Mouse (Mus musculus) gastrocnemius, postnatal 14 days (tissue): Measurements from ENCODE around the gene Mrto4. TPM values are rescaled to one million over a fixed set of nuclear protein-coding genes. Genes with fewer than 3 reads are reported as not detected.

Experiments used
- DNase-seq: peaks from one replicate; pipeline ENCODE4 v3.0.0; 2021; ENCODE audit warnings: mixed read lengths
- intact Hi-C: fragments of 180-260 bp; cut with DNase I; formaldehyde crosslinking; loops from one replicate; pipeline ENCODE4 v1.15.1; 2025; ENCODE audit warnings: low total_unique reads
- total RNA-seq, 2 experiments: library from RNA; stranded (reverse); gene quantifications; 2 replicates each; pipeline ENCODE4 v1.2.3; 2021

Gene Mrto4
- total RNA-seq, 2 experiments from 2014 or later, result 32.3 to 43.5 TPM

DNA sequence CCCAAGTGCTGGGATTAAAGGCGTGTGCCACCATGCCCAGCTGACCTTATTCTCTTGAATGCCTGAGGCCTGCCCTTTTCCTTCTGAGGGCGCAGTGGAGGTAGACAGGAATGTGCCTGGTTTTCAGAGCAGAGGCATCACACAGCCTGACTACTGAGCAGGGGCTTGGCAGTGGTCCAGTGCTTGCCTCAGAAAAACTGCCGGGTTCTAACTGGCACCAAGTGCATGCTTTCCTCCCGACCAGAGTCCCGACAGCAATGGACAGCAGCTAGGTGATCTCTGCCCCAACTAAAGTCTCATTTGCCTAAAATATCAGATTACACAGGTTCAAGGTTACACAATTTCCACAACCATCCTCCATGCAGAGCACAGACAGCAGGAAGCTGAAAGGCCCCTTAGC is 8.7 kb downstream of the Mrto4 start:
- intact Hi-C loops, result no loop called here
- DNase-seq, result no peak

DNA sequence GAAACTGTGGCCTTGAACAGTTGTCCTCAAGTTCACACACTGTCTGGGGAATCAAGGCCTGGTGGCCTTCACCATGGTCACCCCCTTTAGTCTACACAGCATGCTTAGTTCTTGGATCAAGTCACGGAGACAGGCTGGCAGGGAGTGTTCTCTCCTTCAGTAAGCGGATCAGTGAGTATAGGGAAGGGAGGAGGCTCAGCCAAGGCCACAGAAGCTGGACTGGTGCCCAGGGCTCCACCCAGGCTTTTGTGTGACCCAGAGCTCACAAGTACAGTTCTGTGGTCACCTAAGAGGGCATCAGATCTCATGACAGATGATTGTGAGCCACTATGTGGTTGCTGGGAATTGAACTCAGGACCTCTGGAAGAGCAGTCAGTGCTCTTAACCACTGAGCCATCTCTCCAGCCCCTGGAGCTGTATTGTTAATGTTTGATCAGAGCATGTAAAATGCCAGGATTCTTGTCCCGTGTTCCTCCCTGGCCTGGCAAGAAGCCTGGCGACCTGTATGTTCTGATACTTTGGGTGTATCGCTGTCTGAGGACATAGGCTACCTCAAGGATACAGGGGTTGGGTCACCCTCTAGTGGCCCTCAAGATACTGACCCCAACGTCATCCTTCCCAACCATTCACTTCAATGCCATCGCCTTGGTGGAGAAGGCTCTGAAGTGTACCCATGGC is 10.7 kb downstream of the Mrto4 start:
- DNase-seq, result no peak
- intact Hi-C loops, result no loop called here

DNA sequence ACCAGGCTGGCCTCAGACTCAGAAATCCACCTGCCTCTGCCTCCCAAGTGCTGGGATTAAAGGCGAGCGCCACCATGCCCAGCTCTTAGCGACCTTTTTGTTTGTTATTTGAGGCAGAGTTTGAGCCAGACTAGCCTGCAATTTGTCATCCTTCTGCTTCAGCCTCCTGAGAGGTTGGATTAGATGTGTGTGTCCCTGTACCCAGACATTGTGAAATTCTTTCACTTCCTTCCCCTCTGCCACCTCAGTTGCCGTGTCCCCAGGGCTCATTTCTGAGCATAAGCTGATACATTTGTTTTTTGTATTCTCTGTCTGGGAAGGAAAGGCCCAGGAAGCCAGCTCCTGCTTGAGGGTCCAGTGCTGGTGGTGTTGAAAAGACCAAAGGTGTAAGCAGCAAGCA is 11.5 kb downstream of the Mrto4 start:
- no peak for DNase-seq
- intact Hi-C loops, result no loop called here

DNA sequence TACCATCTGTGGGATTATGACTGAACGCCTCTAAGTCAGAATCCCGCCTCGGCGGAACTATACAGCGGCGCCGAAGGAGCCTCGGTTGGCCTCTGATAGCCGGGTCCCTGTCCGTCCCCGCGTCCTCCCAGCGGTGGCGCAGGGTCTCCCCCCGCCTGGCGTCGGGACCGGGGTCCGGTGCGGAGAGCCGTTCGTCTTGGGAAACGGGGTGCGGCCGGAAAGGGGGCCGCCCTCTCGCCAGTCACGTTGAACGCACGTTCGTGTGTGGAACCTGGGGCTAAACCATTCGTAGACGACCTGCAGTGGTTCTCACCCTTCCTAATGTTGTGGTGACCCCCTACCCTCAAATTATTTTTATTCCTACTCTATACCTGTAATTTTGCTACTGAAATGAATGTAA is 14.2 kb downstream of the Mrto4 start:
- DNase-seq, result no peak
- intact Hi-C loops, result loop anchor here (10.0 kb wide), 1 partner anchor 253 kb away; no protein-coding TSS in a partner anchor

DNA sequence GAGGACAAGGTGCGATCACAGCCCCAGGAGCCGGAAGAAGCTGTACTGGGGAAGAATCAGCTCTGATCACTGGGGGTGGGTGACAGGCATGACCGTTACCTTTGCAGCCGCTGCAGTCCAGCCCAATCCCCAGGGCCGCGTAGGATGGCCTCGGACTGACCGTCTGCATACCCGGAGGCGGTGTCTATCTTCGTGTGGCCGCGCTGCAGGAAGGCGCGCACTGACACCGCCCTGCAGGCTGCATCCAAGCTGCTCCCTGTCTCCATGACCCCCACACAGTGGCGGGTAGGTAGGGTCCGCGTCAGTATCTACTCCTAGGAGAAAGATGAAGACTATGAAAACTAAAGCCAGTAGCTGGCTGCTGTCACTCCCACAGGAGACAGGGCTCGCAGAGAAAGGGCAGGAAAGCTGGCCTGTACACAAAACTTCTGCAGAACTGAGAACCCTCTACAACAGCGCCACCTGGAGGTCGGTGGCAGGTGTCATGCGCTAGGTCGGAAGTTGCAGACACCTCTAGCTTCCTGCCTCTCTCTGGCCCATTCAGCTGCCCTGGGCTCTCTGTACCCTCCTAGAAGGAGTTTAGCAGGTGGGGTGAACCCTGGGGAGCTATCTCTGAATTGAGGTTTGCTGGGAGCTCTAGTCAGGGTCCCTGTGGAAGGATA is 15.4 kb downstream of the Mrto4 start:
- peak; percentile 78 for DNase-seq
- intact Hi-C loops, result loop anchor here (10.0 kb wide), 1 partner anchor 252 kb away; no protein-coding TSS in a partner anchor

DNA sequence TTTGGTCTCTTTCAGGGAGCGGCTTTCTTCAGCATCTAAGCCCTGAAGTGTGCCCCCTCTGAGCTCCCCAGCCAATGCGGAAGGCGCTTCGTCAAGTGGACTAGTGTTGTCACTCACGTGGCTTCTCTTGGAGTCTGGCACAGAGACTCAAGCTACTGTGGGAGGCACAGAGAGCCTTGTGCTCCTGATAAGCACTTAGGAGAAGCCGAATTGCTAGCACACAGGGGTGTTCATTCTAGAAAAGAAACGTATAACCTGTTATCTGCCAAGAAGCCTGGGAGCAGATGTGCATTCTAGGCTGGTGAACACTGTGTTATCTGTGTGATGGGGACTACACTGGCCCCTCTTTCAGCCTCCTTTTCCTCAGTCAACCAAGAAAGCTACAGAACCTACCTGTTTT is 16.9 kb downstream of the Mrto4 start:
- DNase-seq, result no peak
- intact Hi-C loops, result loop anchor here (10.0 kb wide), 1 partner anchor 251 kb away; no protein-coding TSS in a partner anchor

DNA sequence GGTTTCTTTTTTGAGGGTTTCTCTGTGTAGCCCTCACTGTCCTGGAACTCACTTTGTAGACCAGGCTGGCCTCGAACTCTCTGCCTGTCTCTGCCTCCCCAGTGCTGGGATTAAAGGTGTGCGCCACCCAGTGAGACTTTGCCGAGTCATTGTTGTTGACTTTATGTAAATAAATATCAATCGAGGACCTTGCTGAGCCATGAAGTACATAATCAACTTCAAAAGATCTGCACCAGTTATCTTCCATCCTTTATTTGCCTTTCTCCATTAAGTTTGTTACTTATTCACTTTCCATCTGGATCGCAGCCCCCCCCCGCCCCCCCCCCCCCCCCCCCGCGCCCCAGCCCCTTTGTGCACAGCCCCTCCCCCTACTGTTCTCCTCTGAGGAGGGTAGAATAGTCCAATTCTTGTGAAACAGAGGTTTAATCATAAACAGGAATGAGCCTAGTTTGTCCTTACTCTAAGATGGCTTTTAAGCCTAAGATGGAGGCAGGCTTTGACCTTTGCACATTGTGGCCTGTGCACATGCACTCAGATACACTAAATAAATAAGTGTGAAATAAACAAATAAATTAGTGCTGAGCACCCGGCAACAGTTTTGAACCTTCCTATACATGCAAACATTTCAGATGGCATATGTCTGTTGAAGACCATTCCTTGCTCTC is 17.6 kb downstream of the Mrto4 start:
- intact Hi-C loops, result loop anchor here (10.0 kb wide), 1 partner anchor 250 kb away; no protein-coding TSS in a partner anchor

DNA sequence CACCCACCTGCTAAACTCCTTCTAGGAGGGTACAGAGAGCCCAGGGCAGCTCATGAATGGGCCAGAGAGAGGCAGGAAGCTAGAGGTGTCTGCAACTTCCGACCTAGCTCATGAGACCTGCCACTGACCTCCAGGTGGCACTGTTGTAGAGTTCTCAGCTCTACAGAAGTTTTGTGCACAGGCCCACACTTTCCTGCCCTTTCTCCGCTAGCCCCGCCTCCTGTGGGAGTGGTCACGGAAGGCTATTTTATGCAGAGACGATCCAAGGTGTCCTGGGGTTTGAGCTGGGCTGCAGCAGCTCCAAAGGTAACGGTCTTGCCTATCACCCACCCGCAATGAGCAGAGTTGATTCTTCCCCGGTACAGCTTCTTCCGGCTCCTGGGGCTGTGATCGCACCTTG is 21.8 kb downstream of the Mrto4 start:
- intact Hi-C loops, result loop anchor here (10.0 kb wide), 1 partner anchor 246 kb away; no protein-coding TSS in a partner anchor
- DNase-seq, result peak; percentile 70

More for the DNA sequence above, 17.6 kb downstream of the Mrto4 start:
- DNase-seq, result no peak

DNA sequence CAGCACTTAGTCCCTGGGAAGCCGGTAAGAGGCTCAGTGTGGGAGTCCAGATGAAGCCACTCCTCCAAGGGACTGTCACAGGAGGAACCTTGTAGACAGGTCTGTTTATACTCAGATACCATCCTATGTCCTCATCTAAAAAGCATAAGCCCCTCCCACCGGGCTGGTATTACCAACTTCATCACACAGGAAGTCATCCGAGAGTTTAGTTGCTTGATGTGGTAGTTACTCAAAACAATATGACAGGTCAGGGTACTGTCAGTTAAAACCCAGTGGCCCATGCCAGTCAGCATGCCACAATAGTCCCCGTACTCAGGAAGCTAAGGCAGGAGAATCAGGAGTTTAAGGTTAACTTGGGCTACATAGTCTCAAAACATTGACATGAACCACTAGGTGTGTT is 32.6 kb downstream of the Mrto4 start:
- no peak for DNase-seq
- intact Hi-C loops, result no loop called here

DNA sequence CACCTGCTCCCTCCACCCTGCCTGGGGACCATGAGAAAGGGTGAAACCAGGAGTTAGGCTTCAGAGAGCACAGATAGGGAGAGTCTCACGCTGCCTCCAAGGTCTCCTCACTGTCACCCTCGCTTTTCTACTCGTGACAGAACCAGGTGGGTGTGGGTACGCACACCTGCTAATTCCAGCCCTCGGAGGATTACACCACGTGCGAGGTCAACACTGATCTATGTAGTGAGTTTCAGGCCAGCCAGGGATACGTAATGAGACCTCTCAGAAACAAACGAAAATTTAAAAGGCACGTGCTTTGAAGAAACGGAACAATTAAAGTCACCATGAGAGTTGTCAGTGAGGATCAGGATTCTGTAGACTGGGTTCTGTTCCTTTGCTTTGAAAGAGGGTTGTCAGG is 33.9 kb downstream of the Mrto4 start:
- DNase-seq, result no peak
- intact Hi-C loops, result no loop called here

DNA sequence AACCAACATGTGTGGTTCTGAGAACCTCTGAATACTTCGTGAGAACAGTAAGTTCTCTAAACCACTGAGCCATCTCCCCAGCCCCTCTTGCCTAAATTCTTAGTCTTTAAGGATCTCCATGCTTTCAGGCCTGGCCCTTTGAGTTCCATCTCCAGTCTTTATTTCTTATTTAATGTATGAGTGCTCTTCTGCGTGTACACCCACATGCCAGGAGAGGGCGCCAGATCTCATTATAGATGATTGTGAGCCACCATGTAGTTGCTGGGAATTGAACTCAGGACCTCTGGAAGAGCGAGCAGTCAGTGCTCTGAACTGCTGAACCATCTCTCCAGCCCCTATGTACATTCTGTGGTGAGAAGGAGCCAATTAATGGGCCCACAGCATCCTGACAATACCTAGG is 39.7 kb downstream of the Mrto4 start:
- intact Hi-C loops, result no loop called here
- no peak for DNase-seq

DNA sequence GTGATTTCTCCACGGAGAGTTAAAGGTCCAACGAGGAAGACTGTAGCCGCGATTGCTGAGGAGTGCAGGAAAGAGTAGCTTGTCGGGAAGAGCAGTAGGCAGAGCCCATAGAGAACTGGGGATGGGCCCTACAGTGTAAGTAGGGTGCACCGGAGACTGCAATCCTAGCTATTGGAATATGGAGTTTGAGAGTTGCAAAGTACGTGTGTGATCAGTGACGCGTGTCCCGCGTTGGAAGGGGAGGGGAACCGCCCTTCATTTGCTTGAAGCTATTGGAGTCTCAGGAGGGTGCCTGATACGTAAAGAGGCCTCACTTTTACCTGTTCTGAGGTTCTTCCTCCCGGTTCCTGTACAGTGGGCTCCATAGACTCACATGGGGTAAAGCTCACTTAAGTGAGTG is 40.7 kb downstream of the Mrto4 start:
- intact Hi-C loops, result no loop called here
- no peak for DNase-seq

DNA sequence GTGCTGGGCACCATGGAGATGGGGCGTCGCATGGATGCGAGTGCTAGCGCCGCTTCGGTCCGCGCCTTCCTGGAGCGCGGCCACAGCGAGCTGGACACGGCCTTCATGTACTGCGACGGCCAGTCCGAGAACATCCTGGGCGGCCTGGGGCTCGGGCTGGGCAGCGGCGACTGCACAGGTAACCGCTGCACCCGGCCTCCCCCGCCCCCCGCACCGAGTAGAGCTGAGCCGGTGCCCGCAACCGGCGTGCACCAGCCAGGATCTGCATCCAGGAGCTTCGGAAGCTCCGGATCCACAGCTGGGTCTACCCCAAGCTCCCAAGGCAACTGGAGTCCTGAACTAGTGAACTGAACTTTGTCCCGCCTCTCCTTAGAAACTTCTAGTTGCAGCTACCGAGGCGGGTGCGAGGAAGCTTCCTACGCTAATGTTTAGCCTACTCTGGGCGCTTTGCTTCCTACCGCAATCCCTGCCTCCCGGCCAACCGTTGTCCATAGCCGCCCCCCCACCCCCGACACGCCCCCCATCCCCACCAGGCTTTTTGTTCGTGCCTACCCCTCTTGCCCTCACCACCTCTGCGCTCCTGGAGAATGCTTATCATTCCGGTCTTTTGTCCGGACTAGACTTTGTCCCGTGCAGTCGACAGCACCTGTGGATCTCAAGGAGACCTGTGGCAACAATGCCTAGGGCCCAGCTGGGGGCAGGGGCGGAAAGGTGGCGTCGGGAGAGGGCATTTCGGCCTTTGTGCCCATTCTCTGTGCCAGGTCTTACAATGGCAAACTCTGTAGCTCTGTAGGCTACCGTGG is 41.3 kb downstream of the Mrto4 start:
- intact Hi-C loops, result no loop called here
- DNase-seq, result no peak

DNA sequence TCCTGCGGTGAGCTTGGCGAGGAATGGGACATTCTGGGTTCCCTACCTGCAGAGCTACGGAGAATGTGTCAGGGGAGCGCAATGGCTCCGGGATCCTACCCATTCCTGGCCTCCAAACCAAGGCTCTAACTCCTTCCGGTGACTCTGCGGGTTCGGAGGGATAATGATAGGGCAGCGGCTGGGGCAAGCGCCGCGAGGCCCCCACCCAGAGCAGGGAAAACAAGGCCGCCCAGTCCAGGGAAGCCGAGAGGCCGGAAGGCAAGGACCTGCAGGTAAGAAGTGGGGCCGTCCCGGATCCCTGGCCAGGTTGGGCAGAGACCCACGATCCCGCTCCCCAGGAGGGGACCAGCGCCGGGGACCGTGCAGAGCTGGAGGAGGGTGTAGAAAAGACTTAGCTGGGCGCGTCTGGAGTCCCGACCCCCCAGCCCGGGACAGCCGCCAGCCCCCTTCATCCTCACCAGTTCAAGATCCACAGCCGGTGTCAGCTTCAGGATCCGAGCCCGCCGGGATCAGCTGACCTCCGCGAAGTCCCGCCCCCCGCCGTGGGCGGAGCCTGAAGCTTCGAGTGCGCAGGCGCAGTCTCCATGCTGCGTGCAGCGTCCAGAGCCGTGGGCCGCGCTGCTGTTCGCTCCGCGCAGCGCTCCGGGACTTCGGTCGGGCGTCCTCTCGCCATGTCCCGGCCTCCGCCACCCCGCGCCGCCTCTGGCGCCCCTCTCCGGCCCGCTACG is 42.0 kb downstream of the Mrto4 start, which contains the start of the genes Pqlc2 and Akr7a5:
Gene Pqlc2, minus strand, starts transcription at position 538 of the 728 bp plus-strand sequence.
Gene Akr7a5, plus strand, starts transcription at position 574 of the 728 bp plus-strand sequence.
- intact Hi-C loops, result no loop called here
- DNase-seq, result peak; percentile 97

DNA sequence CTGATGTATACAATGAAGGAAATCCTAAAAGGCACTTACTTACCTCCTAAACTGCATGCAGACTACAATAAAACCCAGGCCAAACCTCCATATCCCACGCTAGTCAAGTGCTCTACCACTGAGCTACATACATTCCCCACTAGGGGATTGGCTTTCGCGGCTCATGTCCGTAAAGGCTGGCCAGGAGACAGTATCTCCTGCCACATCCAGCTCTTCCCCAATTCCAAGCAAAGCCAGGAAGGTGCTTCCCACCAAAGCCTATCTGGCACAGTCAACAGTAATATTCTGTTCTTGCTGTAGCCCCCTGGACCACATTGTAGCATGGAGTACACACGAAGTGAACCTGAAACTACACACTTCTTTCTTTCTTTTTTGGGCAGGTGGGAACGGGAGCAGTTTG is 42.7 kb downstream of the Mrto4 start:
- intact Hi-C loops, result no loop called here
- DNase-seq, result no peak

DNA sequence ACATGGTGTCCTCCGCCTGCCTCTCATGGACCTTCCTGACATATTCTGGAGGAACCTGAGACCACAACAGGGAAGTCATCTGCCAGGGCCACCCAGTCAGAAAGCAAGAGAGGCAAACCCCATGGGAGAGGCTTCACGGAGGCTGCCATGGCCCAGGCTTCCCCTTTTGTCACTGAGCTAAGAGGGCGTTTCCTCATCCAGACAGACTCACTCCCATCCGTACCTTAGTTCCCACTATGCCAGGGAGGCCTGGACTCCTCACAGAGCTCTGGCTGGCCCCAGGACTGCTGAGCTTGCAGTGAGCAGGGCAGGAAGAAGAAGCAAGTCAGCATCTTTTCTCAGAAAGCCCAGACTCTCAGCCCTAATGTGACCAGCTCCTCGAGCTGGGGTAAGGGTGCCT is 44.5 kb downstream of the Mrto4 start:
- no peak for DNase-seq
- intact Hi-C loops, result no loop called here

DNA sequence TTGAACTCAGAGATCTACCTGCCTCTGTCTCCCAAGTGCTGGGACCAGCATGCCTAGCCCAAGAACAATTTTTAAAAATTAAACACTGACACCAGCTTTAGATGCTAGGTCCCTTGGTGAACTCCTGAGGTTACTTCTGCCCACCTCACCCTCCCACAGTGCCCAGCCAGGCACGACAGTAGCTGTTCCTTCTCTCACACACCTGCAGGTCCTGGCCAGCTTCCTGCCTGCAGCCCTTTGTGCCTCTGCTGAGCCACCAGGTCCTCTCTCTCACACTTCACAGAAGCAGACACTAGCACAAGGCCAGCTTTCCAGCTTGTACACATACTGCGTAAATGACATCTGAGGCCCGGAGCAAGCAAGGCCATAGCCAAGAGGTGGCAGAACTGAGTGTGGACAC is 46.9 kb downstream of the Mrto4 start:
- no peak for DNase-seq
- intact Hi-C loops, result no loop called here

DNA sequence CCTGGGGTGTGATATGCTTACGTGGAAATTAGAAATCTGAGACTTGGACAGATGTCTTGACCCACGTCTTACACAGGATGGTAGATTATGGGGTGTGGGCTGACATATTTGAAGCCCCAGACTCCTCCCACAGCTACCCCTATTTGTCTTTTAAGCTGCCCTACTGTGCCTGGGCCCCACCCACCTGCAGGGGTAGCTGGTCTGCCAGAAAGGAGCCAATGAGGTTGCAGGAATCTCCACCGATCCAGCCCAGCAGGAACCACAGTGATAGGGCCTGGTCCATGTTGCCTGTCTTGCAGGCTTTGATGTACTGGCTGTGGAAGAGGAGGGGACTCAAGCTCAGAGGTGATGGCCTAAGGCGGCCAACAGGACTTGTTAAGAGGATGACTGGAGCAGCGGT is 50.1 kb downstream of the Mrto4 start:
- intact Hi-C loops, result no loop called here
- DNase-seq, result no peak

DNA sequence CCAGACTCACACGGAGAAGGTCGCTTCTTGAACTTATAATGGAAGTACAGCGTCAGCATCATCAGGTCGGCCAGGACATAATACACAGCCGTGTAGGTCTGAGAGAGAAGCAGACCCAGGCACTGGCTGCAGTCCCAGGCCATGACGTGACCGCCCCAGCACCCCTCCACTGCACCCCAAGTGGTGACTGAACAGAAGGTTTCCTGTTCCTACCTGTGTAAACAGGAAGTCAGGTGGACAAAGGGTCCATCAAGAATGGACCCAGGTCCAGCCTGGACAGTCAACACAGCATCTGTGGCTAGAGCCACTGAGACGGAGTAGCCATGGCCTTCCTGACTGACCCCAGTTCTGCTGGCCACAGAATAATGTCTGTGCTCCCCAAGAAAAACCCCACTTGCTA is 50.6 kb downstream of the Mrto4 start:
- intact Hi-C loops, result no loop called here
- DNase-seq, result no peak
